Mouse (Mus musculus): ENCODE measurements at regions not wholly inside any gene's neighbourhood (a gene's known extent, or its start where the extent isn't known, plus 50 kb on each side); places are given as distances from the start of the nearest gene placed in this dataset.
A peak's percentile ranks its signal among the peaks of the same experiment; 100 is the strongest.

- Histone ChIP-seq H3K9me3 (no peaks in the 10 kb centered on the region), H3K4me2 (no peak overlapping the region), H3K9ac (no peak overlapping the region), H3K4me1 (replicated peaks) (no peaks in the 10 kb centered on the region), H3K27me3 (no peaks in the 10 kb centered on the region), H3K36me3 (no peaks in the 10 kb centered on the region), H3K4me3 (no peak overlapping the region), H3K27ac (replicated peaks) (no peak overlapping the region)
- ATAC-seq (ENCODE audit: low FRiP score, low read depth) = no peak
- 80% methylated on average over 3 of the region's 3 CpGs for WGBS
These were observed 82.0 kb upstream of the Cpeb4 start for GRCm38 (mm10) chr11:31789967-31790366.

- H3K9ac ChIP-seq = no peak overlapping the region
These were observed 80.7 kb upstream of the Cpeb4 start for GRCm38 (mm10) chr11:31791264-31791663.

GRCm38 (mm10) chr11:31795084-31795483 is 76.9 kb upstream of the Cpeb4 start:
- Histone ChIP-seq H3K4me3 (no peak overlapping the region), H3K9me3 (no peaks in the 10 kb centered on the region), H3K27ac (replicated peaks) (no peak overlapping the region), H3K36me3 (no peaks in the 10 kb centered on the region), H3K4me1 (replicated peaks) (no peaks in the 10 kb centered on the region), H3K27me3 (no peaks in the 10 kb centered on the region), H3K4me2 (no peak overlapping the region), H3K9ac (no peak overlapping the region)
- WGBS = 88% methylated on average over 8 of the region's 8 CpGs
- no peak for ATAC-seq (ENCODE audit: low FRiP score, low read depth)

More at GRCm38 (mm10) chr11:31791264-31791663, 80.7 kb upstream of the Cpeb4 start:
- H3K4me1 ChIP-seq (replicated peaks) = no peaks in the 10 kb centered on the region
- H3K9me3 ChIP-seq = no peaks in the 10 kb centered on the region
- no peak overlapping the region for H3K4me2 ChIP-seq
- no peak for ATAC-seq (ENCODE audit: low FRiP score, low read depth)
- no peaks in the 10 kb centered on the region for H3K36me3 ChIP-seq
- H3K27ac ChIP-seq (replicated peaks) = no peak overlapping the region
- no peaks in the 10 kb centered on the region for H3K27me3 ChIP-seq
- 79% methylated on average over 2 of the region's 2 CpGs for WGBS
- no peak overlapping the region for H3K4me3 ChIP-seq

GRCm38 (mm10) chr11:31796245-31796644 is 75.8 kb upstream of the Cpeb4 start:
- WGBS = 55% methylated on average over 6 of the region's 6 CpGs
- Histone ChIP-seq H3K36me3 (no peaks in the 10 kb centered on the region), H3K9me3 (no peaks in the 10 kb centered on the region), H3K27ac (replicated peaks) (no peak overlapping the region), H3K9ac (no peak overlapping the region), H3K4me2 (no peak overlapping the region), H3K4me3 (no peak overlapping the region), H3K27me3 (no peaks in the 10 kb centered on the region), H3K4me1 (replicated peaks) (no peaks in the 10 kb centered on the region)
- no peak for ATAC-seq (ENCODE audit: low FRiP score, low read depth)

- no peaks in the 10 kb centered on the region for H3K9me3 ChIP-seq
- H3K27me3 ChIP-seq = no peaks in the 10 kb centered on the region
- no peak overlapping the region for H3K9ac ChIP-seq
- ATAC-seq (ENCODE audit: low FRiP score, low read depth) = no peak
- no peak overlapping the region for H3K4me2 ChIP-seq
- H3K4me1 ChIP-seq (replicated peaks) = no peaks in the 10 kb centered on the region
- 63% methylated on average over 4 of the region's 4 CpGs for WGBS
- no peak overlapping the region for H3K4me3 ChIP-seq
- no peaks in the 10 kb centered on the region for H3K36me3 ChIP-seq
- no peak overlapping the region for H3K27ac ChIP-seq (replicated peaks)
These were observed 70.4 kb upstream of the Cpeb4 start for GRCm38 (mm10) chr11:31801575-31801974.

- Histone ChIP-seq H3K9me3 (no peaks in the 10 kb centered on the region), H3K27me3 (no peaks in the 10 kb centered on the region), H3K4me1 (replicated peaks) (0 out of 2 replicates have a peak, but pooled peaks cover 10% of the 10 kb centered on the region), H3K27ac (replicated peaks) (no peak overlapping the region), H3K4me3 (no peak overlapping the region), H3K9ac (no peak overlapping the region), H3K36me3 (no peaks in the 10 kb centered on the region), H3K4me2 (no peak overlapping the region)
- ATAC-seq (ENCODE audit: low FRiP score, low read depth) = no peak
- WGBS = 45% methylated on average over 3 of the region's 3 CpGs
These were observed 68.6 kb upstream of the Cpeb4 start for GRCm38 (mm10) chr11:31803319-31803891.

GRCm38 (mm10) chr11:31804518-31804917 is 67.5 kb upstream of the Cpeb4 start:
- H3K4me2 ChIP-seq = no peak overlapping the region
- H3K4me3 ChIP-seq = no peak overlapping the region
- 0 out of 2 replicates have a peak, but pooled peaks cover 10% of the 10 kb centered on the region for H3K4me1 ChIP-seq (replicated peaks)
- H3K9me3 ChIP-seq = no peaks in the 10 kb centered on the region
- 97% methylated on average over 6 of the region's 6 CpGs for WGBS
- no peak for ATAC-seq (ENCODE audit: low FRiP score, low read depth)
- no peaks in the 10 kb centered on the region for H3K36me3 ChIP-seq
- no peak overlapping the region for H3K27ac ChIP-seq (replicated peaks)
- H3K27me3 ChIP-seq = no peaks in the 10 kb centered on the region
- H3K9ac ChIP-seq = no peak overlapping the region

GRCm38 (mm10) chr11:31807461-31808215 is 64.4 kb upstream of the Cpeb4 start:
- Histone ChIP-seq H3K36me3 (no peaks in the 10 kb centered on the region), H3K4me3 (no peak overlapping the region), H3K9ac (no peak overlapping the region), H3K4me2 (no peak overlapping the region), H3K27me3 (no peaks in the 10 kb centered on the region), H3K9me3 (no peaks in the 10 kb centered on the region), H3K27ac (replicated peaks) (peak overlapping the region; percentile 32), H3K4me1 (replicated peaks) (0 out of 2 replicates have a peak, but pooled peaks cover 16% of the 10 kb centered on the region)
- 75% methylated on average over 8 of the region's 8 CpGs for WGBS
- ATAC-seq (ENCODE audit: low FRiP score, low read depth) = peak; percentile 85

- ATAC-seq (ENCODE audit: low FRiP score, low read depth) = no peak
- 84% methylated on average over 5 of the region's 5 CpGs for WGBS
- H3K9ac ChIP-seq = no peak overlapping the region
These were observed 63.7 kb upstream of the Cpeb4 start for GRCm38 (mm10) chr11:31808216-31808838.

GRCm38 (mm10) chr11:31810011-31810786 is 61.8 kb upstream of the Cpeb4 start:
- no peak overlapping the region for H3K4me3 ChIP-seq
- H3K27ac ChIP-seq (replicated peaks) = no peak overlapping the region
- H3K36me3 ChIP-seq = no peaks in the 10 kb centered on the region
- no peaks in the 10 kb centered on the region for H3K27me3 ChIP-seq
- H3K9ac ChIP-seq = no peak overlapping the region
- no peak overlapping the region for H3K4me2 ChIP-seq
- H3K4me1 ChIP-seq (replicated peaks) = 0 out of 2 replicates have a peak, but pooled peaks cover 16% of the 10 kb centered on the region
- WGBS = 52% methylated on average over 7 of the region's 7 CpGs
- H3K9me3 ChIP-seq = no peaks in the 10 kb centered on the region
- ATAC-seq (ENCODE audit: low FRiP score, low read depth) = no peak

More at GRCm38 (mm10) chr11:31808216-31808838, 63.7 kb upstream of the Cpeb4 start:
- 0 out of 2 replicates have a peak, but pooled peaks cover 16% of the 10 kb centered on the region for H3K4me1 ChIP-seq (replicated peaks)
- H3K9me3 ChIP-seq = no peaks in the 10 kb centered on the region
- no peak overlapping the region for H3K4me2 ChIP-seq
- no peak overlapping the region for H3K4me3 ChIP-seq
- no peak overlapping the region for H3K27ac ChIP-seq (replicated peaks)
- no peaks in the 10 kb centered on the region for H3K36me3 ChIP-seq
- H3K27me3 ChIP-seq = no peaks in the 10 kb centered on the region

GRCm38 (mm10) chr11:31812215-31812614 is 59.8 kb upstream of the Cpeb4 start:
- Histone ChIP-seq H3K9ac (no peak overlapping the region), H3K27me3 (no peaks in the 10 kb centered on the region), H3K36me3 (no peaks in the 10 kb centered on the region), H3K4me1 (replicated peaks) (peaks cover 12% of the 10 kb centered on the region; the same call in 1 of the 2 replicates), H3K27ac (replicated peaks) (no peak overlapping the region), H3K4me2 (no peak overlapping the region), H3K4me3 (no peak overlapping the region), H3K9me3 (no peaks in the 10 kb centered on the region)
- ATAC-seq (ENCODE audit: low FRiP score, low read depth) = no peak
- WGBS = 83% methylated on average over 9 of the region's 9 CpGs

GRCm38 (mm10) chr11:31814616-31815015 is 57.4 kb upstream of the Cpeb4 start:
- H3K4me2 ChIP-seq = no peak overlapping the region
- peaks cover 12% of the 10 kb centered on the region for H3K4me1 ChIP-seq (replicated peaks)
- no peak overlapping the region for H3K4me3 ChIP-seq
- no peak for ATAC-seq (ENCODE audit: low FRiP score, low read depth)
- no peaks in the 10 kb centered on the region for H3K36me3 ChIP-seq
- WGBS = 89% methylated on average over 4 of the region's 4 CpGs
- H3K9me3 ChIP-seq = no peaks in the 10 kb centered on the region
- no peak overlapping the region for H3K9ac ChIP-seq
- no peaks in the 10 kb centered on the region for H3K27me3 ChIP-seq
- H3K27ac ChIP-seq (replicated peaks) = no peak overlapping the region
